Mouse (Mus musculus): ENCODE measurements around the gene Acot2. TPM values are rescaled to one million over a fixed set of nuclear protein-coding genes. Genes with fewer than 3 reads are reported as not detected.
A peak's percentile ranks its signal among the peaks of the same experiment; 100 is the strongest.
"Not testable (repeated sequence)": the region's sequence is repeated elsewhere in the genome, so short reads cannot be mapped to it uniquely, and the experiment has no call there.

Acot2 gene
- polyA plus RNA-seq, 1 experiment from 2014 or later, result 18.0 TPM

DNA sequence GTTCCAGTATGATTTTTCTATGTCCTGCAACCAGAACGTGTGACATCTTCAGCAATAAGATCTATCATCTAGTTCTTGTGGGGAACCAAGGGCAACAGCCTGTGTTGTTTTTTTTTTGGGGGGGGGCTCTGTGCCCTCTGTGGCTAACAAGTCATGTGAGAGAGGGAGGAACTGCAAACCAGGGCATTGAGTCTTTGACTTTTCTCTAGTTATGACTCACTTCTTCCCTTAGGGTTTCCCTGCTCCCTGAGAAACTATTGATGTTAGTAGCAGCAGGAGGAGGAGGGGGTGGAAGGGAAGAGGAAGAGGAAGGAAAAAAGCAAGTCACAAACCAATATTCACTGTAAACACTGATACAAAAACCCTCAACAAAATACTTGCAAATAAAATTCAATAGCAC lies 16.2 kb downstream of the Acot2 start:
- ATAC-seq (ENCODE audit: low FRiP score), result no peak
- Histone ChIP-seq H3K27ac (no peak overlapping the region), H3K9ac (no peak overlapping the region), H3K9me3 (replicated peaks) (no peaks in the 10 kb centered on the region), H3K4me3 (no peak overlapping the region), H3K4me2 (replicated peaks) (no peak overlapping the region), H3K36me3 (no peaks in the 10 kb centered on the region), H3K27me3 (no peaks in the 10 kb centered on the region), H3K4me1 (peaks cover 2% of the 10 kb centered on the region; the same call in 1 of the 2 replicates)
- WGBS, result 78% methylated on average over 1 of the region's 1 CpGs

DNA sequence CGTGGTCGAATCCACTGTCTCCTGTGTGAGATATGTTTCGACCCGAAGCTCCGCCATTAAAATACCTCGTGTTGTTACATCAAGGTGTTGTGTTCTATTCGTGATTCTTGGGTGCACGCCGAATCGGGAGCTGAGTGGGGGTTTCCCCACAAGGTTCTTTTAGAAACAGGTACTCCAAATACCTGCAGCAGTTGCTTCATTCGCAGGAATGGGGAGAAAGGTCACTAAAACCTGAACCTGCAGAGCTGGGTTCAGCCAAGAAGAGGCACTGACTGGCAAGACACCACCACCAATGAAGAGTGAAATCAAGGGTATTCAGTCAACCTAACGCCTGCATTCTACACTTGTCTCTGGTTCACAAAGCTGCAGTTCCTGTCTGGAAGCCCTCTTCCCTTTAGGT lies 20.6 kb downstream of the Acot2 start:
- Histone ChIP-seq H3K4me3 (no peak overlapping the region), H3K4me1 (peaks cover 28% of the 10 kb centered on the region), H3K9me3 (replicated peaks) (no peaks in the 10 kb centered on the region), H3K36me3 (no peaks in the 10 kb centered on the region), H3K4me2 (replicated peaks) (no peak overlapping the region), H3K27me3 (no peaks in the 10 kb centered on the region), H3K27ac (peak overlapping the region; percentile 73; the same call in 1 of the 2 replicates), H3K9ac (no peak overlapping the region)
- no peak for ATAC-seq (ENCODE audit: low FRiP score)
- WGBS, result 89% methylated on average over 12 of the region's 12 CpGs

DNA sequence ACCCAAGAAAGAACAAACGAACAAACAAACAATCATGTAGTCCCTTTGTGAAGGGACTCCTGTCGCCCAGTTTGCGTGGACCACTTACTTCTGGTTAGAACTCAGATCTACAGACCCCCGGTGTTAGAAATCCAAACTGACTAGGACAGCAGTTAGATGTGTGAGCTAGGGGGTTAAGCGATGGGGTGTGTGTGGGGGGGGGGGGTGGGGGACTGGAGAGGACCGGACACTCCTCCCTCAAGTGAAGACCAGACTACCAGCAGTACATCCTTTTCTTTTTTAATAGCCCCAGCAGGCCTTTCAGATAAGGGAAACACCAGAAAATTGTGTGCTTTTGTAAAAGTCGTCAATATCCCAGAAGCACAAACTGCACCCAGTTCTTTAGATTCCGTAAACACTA lies 21.1 kb downstream of the Acot2 start:
- H3K36me3 ChIP-seq, result no peaks in the 10 kb centered on the region
- ATAC-seq (ENCODE audit: low FRiP score), result no peak
- H3K27me3 ChIP-seq, result no peaks in the 10 kb centered on the region
- H3K4me3 ChIP-seq, result peak overlapping the region; percentile 46; the same call in 1 of the 2 replicates
- H3K9ac ChIP-seq, result no peak overlapping the region
- H3K27ac ChIP-seq, result peak overlapping the region; percentile 73
- peak overlapping the region; percentile 54 for H3K4me2 ChIP-seq (replicated peaks)
- peaks cover 28% of the 10 kb centered on the region for H3K4me1 ChIP-seq
- no peaks in the 10 kb centered on the region for H3K9me3 ChIP-seq (replicated peaks)
- WGBS, result 53% methylated on average over 8 of the region's 8 CpGs

DNA sequence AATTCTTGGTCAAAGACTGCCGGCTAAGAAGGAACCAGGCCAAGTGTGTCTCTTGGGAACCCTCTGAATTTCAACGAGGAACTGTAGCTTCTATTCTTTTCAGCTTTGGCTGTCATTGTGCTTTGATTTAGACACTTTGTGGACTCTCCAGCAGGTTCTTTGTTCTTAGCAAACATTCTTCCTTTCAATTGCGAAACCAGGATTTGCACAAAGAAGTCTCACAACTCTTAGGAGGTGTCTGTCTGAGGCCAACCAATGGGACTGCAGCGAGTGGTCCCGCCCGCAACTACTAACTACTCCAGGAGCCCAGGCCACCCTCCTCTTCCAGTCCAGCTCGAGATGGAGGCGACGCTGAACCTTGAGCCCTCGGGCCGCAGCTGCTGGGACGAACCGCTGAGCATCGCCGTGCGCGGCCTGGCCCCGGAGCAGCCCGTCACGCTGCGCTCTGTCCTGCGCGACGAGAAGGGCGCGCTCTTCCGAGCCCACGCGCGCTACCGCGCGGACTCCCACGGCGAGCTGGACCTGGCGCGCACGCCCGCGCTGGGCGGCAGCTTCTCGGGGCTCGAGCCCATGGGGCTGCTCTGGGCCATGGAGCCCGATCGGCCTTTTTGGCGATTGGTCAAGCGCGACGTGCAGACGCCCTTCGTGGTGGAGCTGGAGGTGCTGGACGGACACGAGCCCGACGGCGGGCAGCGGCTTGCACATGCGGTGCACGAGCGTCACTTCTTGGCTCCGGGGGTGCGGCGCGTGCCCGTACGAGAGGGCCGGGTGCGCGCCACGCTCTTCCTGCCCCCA lies 21.7 kb downstream of the Acot2 start, which contains the start of gene Acot1:
Gene Acot1 (plus strand): TSS at position 320 of the 795 bp plus-strand sequence.
- not testable (repeated sequence) for H3K36me3 ChIP-seq; H3K9me3 ChIP-seq (replicated peaks); H3K27me3 ChIP-seq
- peak; percentile 91 for ATAC-seq (ENCODE audit: low FRiP score)
- WGBS, result 2% methylated on average over 56 of the region's 70 CpGs
- Histone ChIP-seq H3K9ac (peak within 1 kb of the TSS; percentile 65), H3K4me3 (peak within 1 kb of the TSS; percentile 46), H3K27ac (peak within 1 kb of the TSS; percentile 73), H3K4me2 (replicated peaks) (peak within 1 kb of the TSS; percentile 54), H3K4me1 (peaks cover 28% of the 10 kb centered on the region)

DNA sequence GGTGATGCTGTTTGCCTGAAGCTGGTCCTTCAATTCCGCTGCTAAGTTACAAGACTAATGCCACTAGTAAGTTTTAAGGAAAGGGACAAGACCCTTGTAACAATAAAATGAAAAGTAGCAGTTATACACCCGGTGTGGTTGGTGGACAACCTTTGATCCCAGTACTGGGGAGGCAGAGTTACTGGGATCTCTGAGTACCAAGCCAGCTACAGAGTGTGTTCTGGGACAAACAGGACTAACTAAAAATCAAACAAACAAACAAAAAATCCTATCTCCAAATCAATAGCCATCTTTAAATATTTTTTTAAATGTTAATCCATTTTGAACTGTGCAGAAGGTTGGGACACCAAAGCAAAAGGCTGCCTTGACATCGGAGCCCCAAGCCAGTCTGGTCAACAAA lies 22.5 kb downstream of the Acot2 start:
- H3K4me3 ChIP-seq, result peak overlapping the region; percentile 46
- WGBS, result 79% methylated on average over 3 of the region's 3 CpGs
- no peaks in the 10 kb centered on the region for H3K9me3 ChIP-seq (replicated peaks)
- ATAC-seq (ENCODE audit: low FRiP score), result no peak
- peak overlapping the region; percentile 54 for H3K4me2 ChIP-seq (replicated peaks)
- no peaks in the 10 kb centered on the region for H3K27me3 ChIP-seq
- H3K27ac ChIP-seq, result no peak overlapping the region
- H3K4me1 ChIP-seq, result peaks cover 28% of the 10 kb centered on the region
- H3K9ac ChIP-seq, result peak overlapping the region; percentile 65; the same call in 1 of the 2 replicates
- peaks cover 2% of the 10 kb centered on the region; the same call in 1 of the 2 replicates for H3K36me3 ChIP-seq

DNA sequence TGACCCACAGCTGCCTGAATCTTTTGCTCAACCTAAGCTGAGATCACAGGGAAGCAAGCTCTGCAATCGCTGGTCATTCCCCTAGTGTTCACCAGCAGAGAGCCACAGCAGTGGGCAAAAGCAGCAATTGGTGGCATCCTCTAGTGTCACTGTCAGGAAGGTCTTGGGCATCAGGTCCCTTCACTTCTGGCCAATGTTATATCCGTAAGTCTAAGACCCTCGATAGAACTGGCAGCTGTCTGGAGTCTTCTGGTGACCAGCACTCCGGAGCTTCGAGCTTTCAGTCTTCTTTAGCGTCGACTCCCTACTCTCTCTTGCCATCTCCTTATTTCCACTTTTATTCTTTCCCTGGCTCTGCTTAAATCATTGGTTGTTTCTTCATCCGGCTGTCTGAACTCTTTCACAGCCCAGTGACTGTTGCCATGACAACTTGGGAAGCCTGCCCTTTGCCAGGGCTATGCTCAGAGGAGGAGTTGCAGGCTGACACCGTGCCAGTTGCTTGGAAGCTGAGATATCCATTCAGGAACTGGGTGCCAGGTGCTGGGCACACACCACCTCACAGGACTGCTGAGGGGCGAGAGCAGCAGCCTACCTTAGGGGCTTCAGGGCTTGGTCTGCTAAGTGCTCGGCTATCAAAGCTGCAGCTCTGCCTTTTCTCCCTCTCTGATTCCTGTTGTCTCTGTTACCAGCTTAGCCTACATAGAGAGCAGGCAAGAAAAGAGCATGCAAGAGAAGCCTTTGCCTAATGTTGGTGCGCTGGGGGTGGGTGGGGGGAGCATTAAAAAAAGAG lies 23.8 kb downstream of the Acot2 start:
- H3K36me3 ChIP-seq, result peaks cover 6% of the 10 kb centered on the region; the same call in 1 of the 2 replicates
- peak overlapping the region; percentile 54 for H3K4me2 ChIP-seq (replicated peaks)
- peak overlapping the region; percentile 73 for H3K27ac ChIP-seq
- ATAC-seq (ENCODE audit: low FRiP score), result peak; percentile 75
- peaks cover 28% of the 10 kb centered on the region for H3K4me1 ChIP-seq
- peak overlapping the region; percentile 1; the same call in 1 of the 2 replicates for H3K9ac ChIP-seq
- peak overlapping the region; percentile 46 for H3K4me3 ChIP-seq
- WGBS, result 36% methylated on average over 12 of the region's 12 CpGs
- H3K9me3 ChIP-seq (replicated peaks), result no peaks in the 10 kb centered on the region
- no peaks in the 10 kb centered on the region for H3K27me3 ChIP-seq

DNA sequence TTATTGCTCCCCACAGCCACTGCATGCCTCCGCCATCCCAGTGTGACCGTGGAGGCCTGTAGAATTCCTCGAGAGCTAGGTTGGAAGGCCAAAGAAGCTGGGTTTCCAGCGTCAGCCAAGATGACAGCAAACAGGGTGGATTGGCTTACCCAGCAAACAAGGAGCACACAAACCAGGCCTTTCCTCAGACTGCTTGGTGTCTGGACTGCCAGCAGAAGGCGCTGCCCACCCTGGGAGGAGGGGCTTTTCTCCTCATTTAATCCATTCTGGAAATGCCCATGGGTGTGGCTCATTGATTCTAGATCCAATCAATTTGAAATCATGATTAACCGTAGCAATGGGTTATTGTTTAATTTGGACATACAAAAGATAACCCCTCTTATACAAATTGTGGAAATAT lies 25.5 kb downstream of the Acot2 start:
- peaks cover 28% of the 10 kb centered on the region for H3K4me1 ChIP-seq

DNA sequence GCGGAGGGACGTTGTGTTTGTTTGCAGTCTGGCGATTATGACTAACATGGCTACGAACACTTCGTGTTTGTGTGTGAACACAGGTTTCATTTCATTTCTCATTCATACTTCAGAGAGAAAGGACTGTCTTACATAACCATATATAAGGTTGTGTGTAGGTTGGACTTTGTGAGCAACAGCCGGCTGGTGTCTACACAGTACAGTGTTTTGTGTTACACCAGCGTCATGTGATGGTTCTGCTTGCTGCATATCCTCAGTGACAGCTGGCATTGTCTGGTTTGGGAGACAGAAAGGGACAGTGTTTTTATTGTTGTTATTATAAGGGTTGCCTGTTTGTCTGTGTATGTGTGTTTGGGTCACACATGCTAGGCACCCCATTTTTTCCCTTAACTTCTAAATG lies 26.0 kb downstream of the Acot2 start:
- Histone ChIP-seq H3K27ac (no peak overlapping the region), H3K4me1 (peaks cover 27% of the 10 kb centered on the region), H3K9ac (no peak overlapping the region), H3K27me3 (no peaks in the 10 kb centered on the region), H3K4me2 (replicated peaks) (no peak overlapping the region), H3K9me3 (replicated peaks) (no peaks in the 10 kb centered on the region), H3K4me3 (no peak overlapping the region), H3K36me3 (peaks cover 6% of the 10 kb centered on the region; the same call in 1 of the 2 replicates)
- 92% methylated on average over 7 of the region's 7 CpGs for WGBS
- no peak for ATAC-seq (ENCODE audit: low FRiP score)

More for the DNA sequence above, 25.5 kb downstream of the Acot2 start:
- Histone ChIP-seq H3K9me3 (replicated peaks) (no peaks in the 10 kb centered on the region), H3K27me3 (no peaks in the 10 kb centered on the region), H3K27ac (no peak overlapping the region), H3K9ac (no peak overlapping the region), H3K36me3 (peaks cover 6% of the 10 kb centered on the region; the same call in 1 of the 2 replicates), H3K4me2 (replicated peaks) (no peak overlapping the region), H3K4me3 (no peak overlapping the region)
- WGBS, result 68% methylated on average over 6 of the region's 6 CpGs
- ATAC-seq (ENCODE audit: low FRiP score), result no peak

DNA sequence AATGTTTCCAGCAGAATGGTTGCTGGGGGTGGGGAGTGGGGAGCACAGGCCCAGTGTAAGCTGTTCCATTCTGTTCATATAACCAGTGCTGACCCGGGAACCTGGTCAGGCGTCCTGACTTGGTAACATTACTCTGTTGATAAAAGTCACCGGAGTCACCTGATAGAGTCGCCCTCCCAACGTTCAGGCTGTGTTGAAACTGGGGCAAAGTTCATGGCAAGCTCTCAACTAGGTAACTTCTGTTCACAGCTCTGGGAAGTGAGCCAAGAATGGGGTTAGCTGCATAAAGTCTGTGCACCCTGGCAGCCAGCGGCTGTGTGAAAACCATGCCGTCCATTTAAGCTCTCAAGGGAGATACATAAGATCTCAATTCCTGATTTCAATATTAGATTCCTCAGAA lies 32.9 kb downstream of the Acot2 start:
- not testable (repeated sequence) for H3K9me3 ChIP-seq (replicated peaks); H3K9ac ChIP-seq; H3K27me3 ChIP-seq; ATAC-seq (ENCODE audit: low FRiP score); H3K36me3 ChIP-seq; H3K4me1 ChIP-seq; H3K4me2 ChIP-seq (replicated peaks); H3K27ac ChIP-seq; H3K4me3 ChIP-seq
- WGBS, result 68% methylated on average over 7 of the region's 7 CpGs

DNA sequence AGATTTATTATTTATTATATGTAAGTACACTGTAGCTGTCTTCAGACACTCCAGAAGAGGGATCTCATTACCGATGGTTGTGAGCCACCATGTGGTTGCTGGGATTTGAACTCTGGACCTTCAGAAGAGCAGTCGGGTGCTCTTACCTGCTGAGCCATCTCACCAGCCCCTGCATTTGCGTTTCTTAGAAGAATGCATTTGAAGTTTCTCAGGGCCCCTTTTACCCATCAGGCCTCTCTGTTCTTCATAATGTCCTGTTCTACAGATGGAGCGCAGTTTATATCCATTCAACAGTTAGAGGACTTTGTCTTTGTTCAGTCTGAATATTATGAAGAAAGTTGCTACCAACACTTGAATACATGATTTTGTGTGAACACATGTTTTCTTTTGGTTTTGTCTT lies 34.6 kb downstream of the Acot2 start:
- H3K4me3 ChIP-seq; H3K9me3 ChIP-seq (replicated peaks); H3K9ac ChIP-seq; H3K27me3 ChIP-seq; H3K4me2 ChIP-seq (replicated peaks); ATAC-seq (ENCODE audit: low FRiP score); H3K36me3 ChIP-seq; H3K4me1 ChIP-seq; H3K27ac ChIP-seq: not testable (repeated sequence)
- WGBS, result 94% methylated on average over 4 of the region's 4 CpGs

DNA sequence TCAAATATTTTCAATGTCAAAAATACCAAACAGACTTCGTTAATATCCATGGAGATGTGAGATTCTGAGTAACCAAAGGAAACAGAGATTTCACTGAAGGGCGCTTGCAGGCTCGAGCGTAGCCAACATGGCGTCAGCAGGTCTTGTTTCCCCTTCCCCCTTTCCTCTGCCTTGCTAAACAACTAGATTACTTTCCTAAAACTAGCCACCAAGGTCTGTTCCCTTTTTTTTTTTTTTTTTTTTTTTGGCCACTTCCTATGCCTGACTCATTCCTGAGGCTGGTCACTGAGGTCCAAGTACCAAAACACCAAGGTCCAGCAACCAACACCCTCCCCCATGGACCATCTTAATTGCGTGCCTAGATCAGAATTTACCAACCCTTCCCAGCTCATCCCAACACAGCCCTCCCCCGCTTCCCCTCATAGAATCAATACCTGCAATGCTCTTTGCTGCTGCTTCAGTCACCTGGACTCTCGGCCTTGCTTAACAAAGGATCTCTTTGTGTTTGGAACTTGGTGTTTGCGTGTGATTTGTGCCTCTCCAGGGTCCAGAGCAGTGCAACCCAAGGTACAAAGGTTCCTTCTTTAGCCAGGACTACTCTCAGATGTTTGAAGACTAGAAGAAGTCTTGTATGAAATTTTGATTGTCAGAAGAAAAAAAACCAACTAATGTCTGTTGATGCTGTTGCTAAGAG lies 35.5 kb downstream of the Acot2 start:
- Histone ChIP-seq H3K9ac (no peak overlapping the region), H3K4me2 (replicated peaks) (no peak overlapping the region), H3K9me3 (replicated peaks) (no peaks in the 10 kb centered on the region), H3K27ac (peak overlapping the region; percentile 7; the same call in 1 of the 2 replicates), H3K4me1 (no peaks in the 10 kb centered on the region), H3K27me3 (no peaks in the 10 kb centered on the region), H3K36me3 (no peaks in the 10 kb centered on the region), H3K4me3 (no peak overlapping the region)
- ATAC-seq (ENCODE audit: low FRiP score), result no peak
- WGBS, result 82% methylated on average over 9 of the region's 9 CpGs

DNA sequence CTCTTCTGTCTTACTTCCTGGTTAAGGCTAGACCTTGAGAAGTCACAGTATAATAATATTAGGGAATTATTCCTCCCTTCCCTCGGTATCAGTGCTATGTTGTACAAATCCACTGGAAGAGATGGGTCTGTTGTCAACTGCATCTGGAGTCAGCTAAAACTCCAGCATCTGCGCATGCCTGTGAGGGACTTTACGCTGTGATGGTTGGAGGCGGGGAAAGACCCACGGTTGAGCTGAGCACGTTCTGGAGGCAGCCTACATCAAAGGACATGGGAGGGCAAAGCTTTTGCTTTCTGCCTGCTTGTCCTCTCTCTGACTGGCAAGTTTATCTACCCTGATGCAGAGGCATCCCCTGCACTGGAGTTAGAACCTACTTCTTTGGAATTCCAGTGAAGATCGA lies 38.2 kb downstream of the Acot2 start:
- no peak overlapping the region for H3K9ac ChIP-seq
- 81% methylated on average over 7 of the region's 7 CpGs for WGBS
- no peaks in the 10 kb centered on the region for H3K9me3 ChIP-seq (replicated peaks)
- H3K4me2 ChIP-seq (replicated peaks), result no peak overlapping the region
- no peak for ATAC-seq (ENCODE audit: low FRiP score)
- no peaks in the 10 kb centered on the region for H3K36me3 ChIP-seq
- H3K27ac ChIP-seq, result no peak overlapping the region
- H3K4me1 ChIP-seq, result no peaks in the 10 kb centered on the region
- H3K4me3 ChIP-seq, result no peak overlapping the region
- H3K27me3 ChIP-seq, result no peaks in the 10 kb centered on the region
